Mouse (Mus musculus) 3134 (cell line): Measurements from ENCODE around the gene Egr4.

Experiments used
- DNase-seq: peaks from one replicate; pipeline ENCODE4 v3.0.0-alpha.2; 2011; ENCODE audit warnings: low spot score; ENCODE audit not compliant: insufficient read length; ENCODE audit errors: extremely low read depth

Gene Egr4

GRCm38 (mm10) chr6:85513531-85513910 lies at the start of gene Egr4:
Egr4 (minus strand) TSS chr6:85513589.
- no peak for DNase-seq

- DNase-seq, result no peak
Observed at GRCm38 (mm10) chr6:85562374-85562773, 49.0 kb upstream of the Egr4 start.

GRCm38 (mm10) chr6:85547642-85548041 lies 34.3 kb upstream of the Egr4 start:
- no peak for DNase-seq

GRCm38 (mm10) chr6:85544251-85544881 lies 31.0 kb upstream of the Egr4 start:
- DNase-seq, result no peak

- DNase-seq, result no peak
Observed at GRCm38 (mm10) chr6:85543351-85544175, 30.2 kb upstream of the Egr4 start.

GRCm38 (mm10) chr6:85522825-85523224 lies 9.4 kb upstream of the Egr4 start:
- no peak for DNase-seq

GRCm38 (mm10) chr6:85522026-85522425 lies 8.6 kb upstream of the Egr4 start:
- DNase-seq, result no peak

GRCm38 (mm10) chr6:85518091-85518693 lies 4.8 kb upstream of the Egr4 start:
- no peak for DNase-seq

- peak; percentile 77 for DNase-seq
Observed at GRCm38 (mm10) chr6:85515941-85516340, 2.6 kb upstream of the Egr4 start.

GRCm38 (mm10) chr6:85512577-85513530 lies 535 bp downstream of the Egr4 start:
- DNase-seq, result no peak

GRCm38 (mm10) chr6:85512056-85512440 lies 1.3 kb downstream of the Egr4 start:
- no peak for DNase-seq

- no peak for DNase-seq
Observed at GRCm38 (mm10) chr6:85511286-85512055, 1.9 kb downstream of the Egr4 start.

- no peak for DNase-seq
Observed at GRCm38 (mm10) chr6:85510476-85510875, 2.9 kb downstream of the Egr4 start.

GRCm38 (mm10) chr6:85508602-85509001 lies 4.8 kb downstream of the Egr4 start:
- no peak for DNase-seq

GRCm38 (mm10) chr6:85504908-85505307 lies 8.5 kb downstream of the Egr4 start:
- no peak for DNase-seq

- no peak for DNase-seq
Observed at GRCm38 (mm10) chr6:85502911-85503250, 10.5 kb downstream of the Egr4 start, which contains the start of gene Fbxo41. Fbxo41 (minus strand) TSS chr6:85502994.

- DNase-seq, result no peak
Observed at GRCm38 (mm10) chr6:85502103-85502910, 11.1 kb downstream of the Egr4 start.

- DNase-seq, result no peak
Observed at GRCm38 (mm10) chr6:85501571-85502102, 11.8 kb downstream of the Egr4 start.

GRCm38 (mm10) chr6:85500416-85500815 lies 13.0 kb downstream of the Egr4 start:
- DNase-seq, result no peak
